Mouse (Mus musculus) embryonic facial prominence, embryonic 11.5 days (tissue): ENCODE results near the gene Wasf2. TPM values are rescaled to one million over a fixed set of nuclear protein-coding genes. Genes with fewer than 3 reads are reported as not detected.

Experiments used
- ATAC-seq: fragments of 200-750 bp; cut with Nextera tagmentation; replicated peaks from 2 replicates; pipeline ENCODE4 v1.8.0; 2017; ENCODE audit warnings: low read depth; ENCODE audit not compliant: insufficient number of reproducible peaks, low FRiP score, low TSS enrichment
- DNase-seq: peaks from one replicate; pipeline ENCODE4 v3.0.0-alpha.2; 2015; ENCODE audit warnings: low spot score
- H3K27ac ChIP-seq: fragments of 300-500 bp; sonication (generic); replicated peaks from 2 replicates; pipeline ENCODE4 v1.5.1; 2014; ENCODE audit warnings: mild to moderate bottlenecking, low read depth, low read length, control low read depth
- H3K27me3 ChIP-seq: fragments of 300-500 bp; sonication (generic); 2 replicates; pipeline ENCODE4 v1.6.1; 2014; ENCODE audit warnings: mild to moderate bottlenecking, low read length, moderate library complexity, mixed read lengths; ENCODE audit not compliant: control insufficient read depth, insufficient read depth
- H3K36me3 ChIP-seq: fragments of 300-500 bp; sonication (generic); replicated peaks from 2 replicates; pipeline ENCODE4 v1.6.1; 2014; ENCODE audit warnings: low read depth, mild to moderate bottlenecking, low read length, moderate library complexity, mixed read lengths; ENCODE audit not compliant: control insufficient read depth, insufficient read depth
- H3K4me1 ChIP-seq: fragments of 300-500 bp; sonication (generic); 2 replicates; pipeline ENCODE4 v1.6.1; 2014; ENCODE audit warnings: low read length, mixed read lengths; ENCODE audit not compliant: control insufficient read depth, insufficient read depth
- H3K4me2 ChIP-seq: fragments of 300-500 bp; sonication (generic); 2 replicates; pipeline ENCODE4 v1.6.1; 2014; ENCODE audit warnings: low read depth, mild to moderate bottlenecking, control low read depth, low read length, moderate library complexity
- H3K4me3 ChIP-seq: fragments of 300-500 bp; sonication (generic); 2 replicates; pipeline ENCODE4 v1.5.1; 2014; ENCODE audit warnings: low read depth, low read length, control low read depth
- H3K9ac ChIP-seq: fragments of 300-500 bp; sonication (generic); replicated peaks from 2 replicates; pipeline ENCODE4 v1.6.1; 2014; ENCODE audit warnings: mild to moderate bottlenecking, control low read depth, low read length
- H3K9me3 ChIP-seq: fragments of 300-500 bp; sonication (generic); replicated peaks from 2 replicates; pipeline ENCODE4 v1.6.1; 2016; ENCODE audit warnings: mild to moderate bottlenecking, low read length, inconsistent platforms, mixed read lengths; ENCODE audit not compliant: control insufficient read depth
- WGBS: fragments of 180-500 bp; shearing (Covaris S2); extraction: QIAGEN DNeasy Blood & Tissue Kit; methylation state at CpG from one replicate; pipeline ENCODE4 v1.1.7; 2014; 5-methylcytosine and 5-hydroxymethylcytosine counted together
- polyA plus RNA-seq: library from polyadenylated mRNA; unstranded; fragments of >200 nt; fragmentation: Nextera tagmentation; extraction: Ambion mirVana; gene quantifications from 2 replicates; pipeline ENCODE4 v1.2.1, GENCODE M21; 2014

Wasf2 gene
- polyA plus RNA-seq, 1 experiment from 2014 or later, result 75.9 TPM

DNA sequence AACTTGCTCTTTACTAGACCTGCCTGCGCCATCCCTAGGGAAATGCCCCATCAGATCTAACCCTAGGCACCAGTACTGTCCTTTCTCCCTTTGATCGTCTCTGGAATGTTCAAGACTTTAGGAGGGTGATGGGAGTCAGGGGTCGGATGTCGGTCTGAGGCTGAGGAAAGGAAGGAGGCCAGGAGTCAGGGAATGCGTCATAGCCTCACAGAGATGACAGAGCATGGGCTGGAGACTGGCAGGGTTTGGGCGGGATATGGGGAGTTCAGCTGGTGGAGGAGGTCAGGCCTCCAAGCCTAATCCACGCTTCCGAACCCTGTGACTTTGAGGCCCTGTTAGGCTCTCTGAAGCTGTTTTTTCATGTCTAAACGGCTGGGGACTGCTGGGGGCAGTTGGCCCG lies 83.4 kb downstream of the Wasf2 start:
- DNase-seq, result no peak
- Histone ChIP-seq H3K27ac (no peak overlapping the region), H3K4me2 (peak overlapping the region; percentile 99), H3K27me3 (peaks cover 22% of the 10 kb centered on the region), H3K4me1 (peaks cover 15% of the 10 kb centered on the region), H3K4me3 (no peak overlapping the region), H3K9me3 (no peaks in the 10 kb centered on the region), H3K9ac (no peak overlapping the region), H3K36me3 (no peaks in the 10 kb centered on the region)
- no peak for ATAC-seq
- 6% methylated on average over 10 of the region's 10 CpGs for WGBS

DNA sequence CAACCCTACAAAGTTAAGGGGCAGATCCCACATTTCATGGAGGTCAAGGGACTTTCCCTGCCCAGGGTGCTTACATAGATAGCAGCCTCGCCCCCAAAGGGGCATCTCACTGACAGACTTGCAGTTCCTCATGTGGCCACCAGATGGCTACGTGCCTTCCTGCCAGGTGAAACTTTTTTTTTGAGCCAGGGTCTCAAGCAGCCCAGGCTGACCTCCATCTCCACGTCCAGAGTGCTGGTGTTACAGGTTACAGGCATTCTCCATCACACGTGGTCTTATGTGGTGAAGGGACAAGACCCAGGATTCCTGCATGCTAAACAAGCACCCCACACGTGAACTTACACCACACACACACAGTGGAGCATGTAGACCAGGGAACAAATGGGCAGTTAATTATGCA lies 87.3 kb downstream of the Wasf2 start:
- no peak; the same call in 1 of the 2 replicates for ATAC-seq
- 0% methylated on average over 5 of the region's 5 CpGs for WGBS
- Histone ChIP-seq H3K4me2 (no peak overlapping the region), H3K4me3 (no peak overlapping the region), H3K9ac (no peak overlapping the region), H3K27ac (no peak overlapping the region), H3K4me1 (peaks cover 9% of the 10 kb centered on the region; the same call in 1 of the 2 replicates), H3K27me3 (peaks cover 16% of the 10 kb centered on the region), H3K9me3 (no peaks in the 10 kb centered on the region), H3K36me3 (no peaks in the 10 kb centered on the region)
- DNase-seq, result peak; percentile 88

DNA sequence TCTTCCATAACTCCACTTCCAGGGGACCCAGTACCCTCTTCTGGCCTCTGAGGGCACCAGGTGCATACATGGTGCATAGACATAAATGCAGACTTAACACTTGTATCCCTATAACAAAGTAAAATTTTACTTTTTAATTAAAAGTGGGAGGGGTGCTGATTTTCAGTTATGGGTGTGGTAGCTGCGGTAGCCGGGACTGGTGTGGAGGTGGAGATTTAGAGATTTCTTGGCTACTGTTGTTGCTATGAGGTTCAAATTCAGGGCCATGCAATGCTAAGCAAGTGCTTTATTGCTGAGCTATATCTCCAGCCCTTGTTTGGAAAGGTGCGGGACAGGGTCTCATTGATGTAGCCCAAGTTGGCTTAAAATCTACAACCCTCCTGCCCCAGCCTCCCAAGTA lies 88.4 kb downstream of the Wasf2 start:
- 0 out of 2 replicates have a peak, but pooled peaks cover under 1% of the 10 kb centered on the region for H3K4me1 ChIP-seq
- H3K9ac ChIP-seq, result no peak overlapping the region
- H3K27ac ChIP-seq, result no peak overlapping the region
- no peaks in the 10 kb centered on the region for H3K36me3 ChIP-seq
- no peak overlapping the region for H3K4me2 ChIP-seq
- WGBS, result 86% methylated on average over 3 of the region's 3 CpGs
- H3K27me3 ChIP-seq, result peaks cover 8% of the 10 kb centered on the region
- DNase-seq (no peak), ATAC-seq (no peak)
- no peak overlapping the region for H3K4me3 ChIP-seq
- no peaks in the 10 kb centered on the region for H3K9me3 ChIP-seq

DNA sequence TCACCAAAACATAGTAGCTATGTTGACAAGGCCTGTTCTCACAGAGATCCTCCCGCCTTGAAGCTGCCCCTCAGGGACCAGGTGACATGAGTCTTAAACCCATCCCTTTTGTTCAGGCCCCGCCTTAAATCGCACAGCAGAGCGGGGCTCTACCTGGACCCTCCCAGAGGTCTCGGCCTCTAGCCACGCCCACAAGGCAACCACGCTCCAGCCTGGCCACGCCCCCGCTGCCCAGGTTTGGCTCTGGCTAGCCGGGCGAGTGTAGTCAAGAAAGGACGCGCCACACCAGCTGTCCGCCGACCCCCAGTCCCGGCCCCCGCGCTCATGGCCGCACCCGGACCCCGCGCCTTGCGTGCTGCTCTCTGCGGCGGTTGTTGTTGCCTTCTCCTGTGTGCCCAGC lies 90.4 kb downstream of the Wasf2 start:
- H3K36me3 ChIP-seq, result no peaks in the 10 kb centered on the region
- H3K4me3 ChIP-seq, result peak overlapping the region; percentile 26
- peaks cover 4% of the 10 kb centered on the region; the same call in 1 of the 2 replicates for H3K27me3 ChIP-seq
- ATAC-seq, result no peak
- DNase-seq, result peak; percentile 65
- peak overlapping the region; percentile 7; the same call in 1 of the 2 replicates for H3K9ac ChIP-seq
- H3K4me1 ChIP-seq, result no peaks in the 10 kb centered on the region
- peak overlapping the region; percentile 49 for H3K4me2 ChIP-seq
- H3K27ac ChIP-seq, result no peak overlapping the region
- H3K9me3 ChIP-seq, result no peaks in the 10 kb centered on the region
- WGBS, result under 1% methylated on average over 25 of the region's 25 CpGs

DNA sequence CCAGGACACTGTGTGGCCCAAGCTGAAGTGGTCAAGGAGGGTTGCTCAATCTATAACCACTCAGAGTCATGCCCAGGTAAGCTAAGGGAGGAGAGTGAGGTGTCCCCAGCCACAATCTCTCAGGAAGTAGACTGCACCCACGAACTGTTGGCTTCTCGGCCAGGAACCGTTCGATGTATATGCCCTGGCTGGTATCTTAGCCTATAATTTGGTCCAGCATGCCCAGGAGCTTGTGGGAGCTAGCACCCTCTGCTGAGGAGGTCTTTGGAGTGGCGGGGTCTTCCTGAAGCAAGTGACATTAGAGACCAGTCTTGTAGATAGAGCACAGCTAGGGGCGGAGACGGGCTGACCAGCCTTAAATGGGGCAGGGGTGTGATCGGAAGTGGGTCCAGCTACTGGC lies 91.4 kb downstream of the Wasf2 start:
- H3K9ac ChIP-seq, result no peak overlapping the region
- H3K4me3 ChIP-seq, result no peak overlapping the region
- no peak overlapping the region for H3K27ac ChIP-seq
- ATAC-seq (no peak), DNase-seq (no peak)
- H3K4me1 ChIP-seq, result no peaks in the 10 kb centered on the region
- no peaks in the 10 kb centered on the region for H3K9me3 ChIP-seq
- H3K36me3 ChIP-seq, result no peaks in the 10 kb centered on the region
- WGBS, result 82% methylated on average over 8 of the region's 8 CpGs
- no peak overlapping the region for H3K4me2 ChIP-seq
- H3K27me3 ChIP-seq, result peaks cover 4% of the 10 kb centered on the region; the same call in 1 of the 2 replicates

DNA sequence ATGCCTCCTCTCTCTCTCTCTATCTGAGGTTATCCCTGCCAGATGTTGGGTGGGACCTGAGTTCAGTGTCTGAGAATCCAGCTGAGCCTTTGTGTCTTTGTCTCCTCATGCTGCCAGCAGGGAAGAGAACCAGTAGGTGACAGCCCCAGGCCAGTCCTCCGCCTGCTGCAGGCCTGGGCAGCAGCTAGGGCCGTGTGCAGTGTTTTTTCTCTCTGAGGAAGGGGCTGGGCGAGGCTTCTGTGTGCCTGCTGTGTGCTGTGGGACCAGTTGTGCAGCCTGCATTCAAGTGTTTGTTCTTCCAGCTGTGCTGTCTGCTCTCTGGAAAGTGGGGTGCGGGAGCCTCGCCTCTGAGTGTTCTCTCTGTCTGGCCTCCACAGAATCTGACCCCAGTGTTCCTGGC lies 93.6 kb downstream of the Wasf2 start:
- no peaks in the 10 kb centered on the region for H3K36me3 ChIP-seq
- H3K4me1 ChIP-seq, result no peaks in the 10 kb centered on the region
- H3K4me2 ChIP-seq, result no peak overlapping the region
- DNase-seq (no peak), ATAC-seq (no peak)
- H3K27ac ChIP-seq, result no peak overlapping the region
- H3K27me3 ChIP-seq, result peaks cover 4% of the 10 kb centered on the region; the same call in 1 of the 2 replicates
- peak overlapping the region; percentile 7; the same call in 1 of the 2 replicates for H3K9ac ChIP-seq
- no peaks in the 10 kb centered on the region for H3K9me3 ChIP-seq
- 44% methylated on average over 5 of the region's 5 CpGs for WGBS
- H3K4me3 ChIP-seq, result no peak overlapping the region

DNA sequence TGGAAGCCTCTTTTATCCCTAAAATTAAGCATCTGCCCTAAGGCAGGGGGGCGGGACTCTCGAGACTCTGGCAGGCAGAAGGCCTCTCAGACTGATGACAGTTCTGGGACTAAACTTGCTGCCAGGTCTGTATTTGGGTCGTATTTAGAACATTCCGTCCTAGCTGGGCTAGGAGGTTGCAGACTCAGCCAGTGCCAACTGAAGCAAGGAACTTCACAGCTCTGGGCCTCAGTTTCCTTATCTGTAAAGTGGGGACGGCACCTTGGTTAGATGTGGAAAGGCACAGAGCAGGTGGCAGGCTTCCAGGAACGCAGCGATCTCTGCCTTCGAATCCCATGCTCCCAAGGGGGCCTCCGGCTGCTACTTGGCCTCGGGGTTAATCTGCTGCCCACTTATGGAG lies 95.8 kb downstream of the Wasf2 start:
- 61% methylated on average over 10 of the region's 10 CpGs for WGBS
- no peak overlapping the region for H3K4me3 ChIP-seq
- DNase-seq (no peak), ATAC-seq (no peak)
- no peaks in the 10 kb centered on the region for H3K36me3 ChIP-seq
- no peaks in the 10 kb centered on the region for H3K4me1 ChIP-seq
- H3K27me3 ChIP-seq, result peaks cover 4% of the 10 kb centered on the region; the same call in 1 of the 2 replicates
- H3K9ac ChIP-seq, result no peak overlapping the region
- H3K27ac ChIP-seq, result no peak overlapping the region
- no peak overlapping the region for H3K4me2 ChIP-seq
- no peaks in the 10 kb centered on the region for H3K9me3 ChIP-seq

DNA sequence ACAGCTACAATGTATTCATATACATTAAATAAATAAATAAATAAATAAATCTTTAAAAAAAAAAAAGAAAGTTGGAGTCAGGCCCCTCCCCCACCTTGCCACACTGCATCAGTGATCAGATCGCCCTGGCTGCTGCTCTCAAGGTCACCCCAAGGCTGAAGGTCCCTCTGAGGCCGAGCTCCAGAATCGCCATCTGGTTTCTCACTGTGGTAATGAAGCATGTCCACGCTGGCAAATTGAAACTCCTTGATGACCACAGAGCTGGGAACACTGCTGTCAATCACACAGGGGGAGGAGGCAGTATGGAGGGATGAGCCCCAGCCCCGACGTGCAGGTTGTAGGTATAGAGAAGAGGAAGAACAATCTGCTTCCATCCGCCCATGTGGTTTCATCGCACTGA lies 97.3 kb downstream of the Wasf2 start:
- H3K4me3 ChIP-seq, result no peak overlapping the region
- H3K27me3 ChIP-seq, result no peaks in the 10 kb centered on the region
- H3K4me2 ChIP-seq, result no peak overlapping the region
- WGBS, result 52% methylated on average over 8 of the region's 8 CpGs
- H3K27ac ChIP-seq, result no peak overlapping the region
- no peak overlapping the region for H3K9ac ChIP-seq
- ATAC-seq (no peak), DNase-seq (peak; percentile 55)
- H3K9me3 ChIP-seq, result no peaks in the 10 kb centered on the region
- H3K4me1 ChIP-seq, result no peaks in the 10 kb centered on the region
- H3K36me3 ChIP-seq, result no peaks in the 10 kb centered on the region
